Mouse (Mus musculus): ENCODE data around the gene Twf2. TPM values are rescaled to one million over a fixed set of nuclear protein-coding genes. Genes with fewer than 3 reads are reported as not detected.

Gene Twf2
- polyA plus RNA-seq, 1 experiment: 21.2 TPM

DNA sequence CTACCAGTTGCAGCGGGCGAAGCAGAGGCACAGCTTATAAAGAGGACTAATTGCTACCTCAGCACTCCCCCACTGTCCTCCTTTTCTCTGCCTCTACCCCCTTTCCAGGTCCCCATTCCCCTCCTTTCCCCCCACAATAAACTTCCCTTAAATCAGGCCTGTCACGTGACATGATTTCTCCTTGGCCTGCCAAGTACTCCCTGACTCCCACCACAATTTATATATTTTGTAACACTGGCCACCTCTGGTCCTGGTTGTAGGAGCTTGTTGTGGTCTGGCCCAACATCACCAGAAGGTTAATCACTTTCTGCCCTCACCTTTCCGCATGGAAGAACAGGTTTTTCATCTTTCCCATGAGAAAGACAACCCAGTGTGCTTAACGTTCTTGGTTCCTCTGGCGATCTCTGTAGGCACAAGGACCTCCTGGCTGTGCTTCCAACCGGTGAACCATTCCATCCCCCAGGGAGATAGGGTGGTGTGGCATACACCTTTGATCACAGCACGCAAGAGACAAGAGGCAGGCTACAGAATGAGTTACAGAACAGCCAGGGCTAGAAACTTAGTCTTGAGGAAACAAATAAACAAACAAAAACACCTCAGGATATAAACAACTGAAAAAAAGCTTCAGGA is 18.1 kb downstream of the Twf2 start:
- WGBS: 65% methylated on average over 8 of the region's 8 CpGs
- TF ChIP-seq POLR2A (IDR thresholded peaks at IDR 0.05; ENCODE audit: low read depth, low read length): no peak
- no peak for TF ChIP-seq CTCF (IDR thresholded peaks at IDR 0.05; ENCODE audit: extremely low read depth, insufficient read length, insufficient replicate concordance, low read depth, low read length)
- Histone ChIP-seq H3K27me3 (ENCODE audit: control insufficient read depth, insufficient read depth, low read length) (no peaks in the 10 kb centered on the region), H3K4me3 (ENCODE audit: low read depth, low read length) (no peak overlapping the region), H3K4me1 (ENCODE audit: control insufficient read depth, insufficient read depth, insufficient read length, low read length) (peaks cover 7% of the 10 kb centered on the region), H3K36me3 (ENCODE audit: control insufficient read depth, insufficient read depth, low read length) (no peaks in the 10 kb centered on the region), H3K27ac (ENCODE audit: insufficient read depth, low read depth, low read length) (no peak overlapping the region)

DNA sequence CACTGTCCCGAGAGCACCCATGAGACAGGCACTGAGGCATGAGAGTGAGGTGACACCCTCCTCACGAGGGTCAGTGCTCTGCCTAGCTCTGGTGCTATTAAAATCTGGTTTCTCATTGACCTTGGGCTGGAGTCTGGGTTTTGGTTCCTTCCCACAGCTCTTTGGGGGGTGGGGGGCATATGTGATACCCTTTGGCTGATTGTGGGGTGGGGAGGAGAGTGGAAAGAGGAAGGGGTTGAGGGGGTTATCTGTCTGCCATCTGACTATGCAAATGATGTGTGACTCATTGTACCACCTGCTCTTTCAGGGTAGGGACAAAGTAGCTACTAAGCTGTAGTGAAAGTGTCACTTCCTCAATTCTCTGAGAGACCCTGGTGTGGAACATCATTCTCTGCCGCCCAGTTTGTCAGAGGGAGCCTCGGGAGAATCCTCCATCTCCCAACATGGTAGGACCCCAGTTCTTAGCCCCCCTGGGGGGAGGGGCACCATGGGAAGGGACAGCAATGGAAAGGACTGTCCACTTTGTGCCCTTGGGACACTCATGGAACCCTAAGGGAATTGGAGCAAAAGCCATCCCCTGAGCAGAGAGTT is 19.4 kb downstream of the Twf2 start, which contains the start of gene Tlr9:
TSS of gene Tlr9 (plus strand) at position 338 of the 591 bp plus-strand sequence.
- Histone ChIP-seq H3K4me3 (ENCODE audit: low read depth, low read length) (peak within 1 kb of the TSS; percentile 48), H3K36me3 (ENCODE audit: control insufficient read depth, insufficient read depth, low read length) (no peaks in the 10 kb centered on the region), H3K27ac (ENCODE audit: insufficient read depth, low read depth, low read length) (peak within 1 kb of the TSS; percentile 61), H3K4me1 (ENCODE audit: control insufficient read depth, insufficient read depth, insufficient read length, low read length) (peaks cover 11% of the 10 kb centered on the region), H3K27me3 (ENCODE audit: control insufficient read depth, insufficient read depth, low read length) (no peaks in the 10 kb centered on the region)
- no peak for TF ChIP-seq CTCF (IDR thresholded peaks at IDR 0.05; ENCODE audit: extremely low read depth, insufficient read length, insufficient replicate concordance, low read depth, low read length)
- no peak for TF ChIP-seq POLR2A (IDR thresholded peaks at IDR 0.05; ENCODE audit: low read depth, low read length)
- 47% methylated on average over 4 of the region's 4 CpGs for WGBS

DNA sequence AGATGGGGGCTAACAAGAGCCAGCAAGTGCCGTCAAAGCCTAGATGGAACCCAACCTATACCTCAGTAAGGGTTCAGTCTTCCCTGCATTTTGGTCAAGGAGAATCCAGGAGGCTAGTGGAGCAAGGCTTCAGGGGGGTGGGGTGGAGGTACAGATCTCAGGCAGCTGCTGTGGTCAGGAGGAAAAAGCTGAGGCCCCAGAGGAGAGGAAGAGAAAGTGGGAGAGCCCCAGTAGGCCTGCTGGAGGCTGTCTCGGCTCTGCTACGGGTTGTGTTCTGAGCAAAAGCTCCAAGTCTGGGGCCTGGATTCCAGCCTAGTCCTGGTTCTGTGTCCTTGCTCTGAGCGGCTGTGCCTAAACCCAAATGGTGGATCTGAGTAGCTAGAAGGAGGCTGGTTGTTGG is 20.1 kb downstream of the Twf2 start:
- TF ChIP-seq CTCF (IDR thresholded peaks at IDR 0.05; ENCODE audit: extremely low read depth, insufficient read length, insufficient replicate concordance, low read depth, low read length) (no peak), POLR2A (IDR thresholded peaks at IDR 0.05; ENCODE audit: low read depth, low read length) (no peak)
- H3K27ac ChIP-seq (ENCODE audit: insufficient read depth, low read depth, low read length): peak overlapping the region; percentile 61
- no peaks in the 10 kb centered on the region for H3K27me3 ChIP-seq (ENCODE audit: control insufficient read depth, insufficient read depth, low read length)
- peak overlapping the region; percentile 48 for H3K4me3 ChIP-seq (ENCODE audit: low read depth, low read length)
- whole genome bisulfite sequencing: 80% methylated on average over 4 of the region's 4 CpGs
- H3K4me1 ChIP-seq (ENCODE audit: control insufficient read depth, insufficient read depth, insufficient read length, low read length): peaks cover 11% of the 10 kb centered on the region
- H3K36me3 ChIP-seq (ENCODE audit: control insufficient read depth, insufficient read depth, low read length): no peaks in the 10 kb centered on the region

DNA sequence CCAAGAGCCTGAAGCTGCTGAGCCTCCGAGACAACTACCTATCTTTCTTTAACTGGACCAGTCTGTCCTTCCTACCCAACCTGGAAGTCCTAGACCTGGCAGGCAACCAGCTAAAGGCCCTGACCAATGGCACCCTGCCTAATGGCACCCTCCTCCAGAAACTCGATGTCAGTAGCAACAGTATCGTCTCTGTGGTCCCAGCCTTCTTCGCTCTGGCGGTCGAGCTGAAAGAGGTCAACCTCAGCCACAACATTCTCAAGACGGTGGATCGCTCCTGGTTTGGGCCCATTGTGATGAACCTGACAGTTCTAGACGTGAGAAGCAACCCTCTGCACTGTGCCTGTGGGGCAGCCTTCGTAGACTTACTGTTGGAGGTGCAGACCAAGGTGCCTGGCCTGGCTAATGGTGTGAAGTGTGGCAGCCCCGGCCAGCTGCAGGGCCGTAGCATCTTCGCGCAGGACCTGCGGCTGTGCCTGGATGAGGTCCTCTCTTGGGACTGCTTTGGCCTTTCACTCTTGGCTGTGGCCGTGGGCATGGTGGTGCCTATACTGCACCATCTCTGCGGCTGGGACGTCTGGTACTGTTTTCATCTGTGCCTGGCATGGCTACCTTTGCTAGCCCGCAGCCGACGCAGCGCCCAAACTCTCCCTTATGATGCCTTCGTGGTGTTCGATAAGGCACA is 22.7 kb downstream of the Twf2 start:
- TF ChIP-seq POLR2A (IDR thresholded peaks at IDR 0.05; ENCODE audit: low read depth, low read length) (no peak), CTCF (IDR thresholded peaks at IDR 0.05; ENCODE audit: extremely low read depth, insufficient read length, insufficient replicate concordance, low read depth, low read length) (no peak)
- H3K4me1 ChIP-seq (ENCODE audit: control insufficient read depth, insufficient read depth, insufficient read length, low read length): peaks cover 11% of the 10 kb centered on the region
- H3K4me3 ChIP-seq (ENCODE audit: low read depth, low read length): peak overlapping the region; percentile 45
- 62% methylated on average over 24 of the region's 24 CpGs for WGBS
- H3K27me3 ChIP-seq (ENCODE audit: control insufficient read depth, insufficient read depth, low read length): no peaks in the 10 kb centered on the region
- H3K27ac ChIP-seq (ENCODE audit: insufficient read depth, low read depth, low read length): 0 out of 2 replicates have a peak overlapping the region, but pooled peaks have one; percentile 24
- H3K36me3 ChIP-seq (ENCODE audit: control insufficient read depth, insufficient read depth, low read length): no peaks in the 10 kb centered on the region

DNA sequence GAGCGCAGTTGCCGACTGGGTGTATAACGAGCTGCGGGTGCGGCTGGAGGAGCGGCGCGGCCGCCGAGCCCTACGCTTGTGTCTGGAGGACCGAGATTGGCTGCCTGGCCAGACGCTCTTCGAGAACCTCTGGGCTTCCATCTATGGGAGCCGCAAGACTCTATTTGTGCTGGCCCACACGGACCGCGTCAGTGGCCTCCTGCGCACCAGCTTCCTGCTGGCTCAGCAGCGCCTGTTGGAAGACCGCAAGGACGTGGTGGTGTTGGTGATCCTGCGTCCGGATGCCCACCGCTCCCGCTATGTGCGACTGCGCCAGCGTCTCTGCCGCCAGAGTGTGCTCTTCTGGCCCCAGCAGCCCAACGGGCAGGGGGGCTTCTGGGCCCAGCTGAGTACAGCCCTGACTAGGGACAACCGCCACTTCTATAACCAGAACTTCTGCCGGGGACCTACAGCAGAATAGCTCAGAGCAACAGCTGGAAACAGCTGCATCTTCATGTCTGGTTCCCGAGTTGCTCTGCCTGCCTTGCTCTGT is 23.3 kb downstream of the Twf2 start:
- no peaks in the 10 kb centered on the region for H3K36me3 ChIP-seq (ENCODE audit: control insufficient read depth, insufficient read depth, low read length)
- TF ChIP-seq CTCF (IDR thresholded peaks at IDR 0.05; ENCODE audit: extremely low read depth, insufficient read length, insufficient replicate concordance, low read depth, low read length): no peak
- no peak for TF ChIP-seq POLR2A (IDR thresholded peaks at IDR 0.05; ENCODE audit: low read depth, low read length)
- peaks cover 11% of the 10 kb centered on the region for H3K4me1 ChIP-seq (ENCODE audit: control insufficient read depth, insufficient read depth, insufficient read length, low read length)
- H3K27me3 ChIP-seq (ENCODE audit: control insufficient read depth, insufficient read depth, low read length): no peaks in the 10 kb centered on the region
- WGBS: 11% methylated on average over 34 of the region's 34 CpGs
- peak overlapping the region; percentile 45 for H3K4me3 ChIP-seq (ENCODE audit: low read depth, low read length)
- H3K27ac ChIP-seq (ENCODE audit: insufficient read depth, low read depth, low read length): 0 out of 2 replicates have a peak overlapping the region, but pooled peaks have one; percentile 24

DNA sequence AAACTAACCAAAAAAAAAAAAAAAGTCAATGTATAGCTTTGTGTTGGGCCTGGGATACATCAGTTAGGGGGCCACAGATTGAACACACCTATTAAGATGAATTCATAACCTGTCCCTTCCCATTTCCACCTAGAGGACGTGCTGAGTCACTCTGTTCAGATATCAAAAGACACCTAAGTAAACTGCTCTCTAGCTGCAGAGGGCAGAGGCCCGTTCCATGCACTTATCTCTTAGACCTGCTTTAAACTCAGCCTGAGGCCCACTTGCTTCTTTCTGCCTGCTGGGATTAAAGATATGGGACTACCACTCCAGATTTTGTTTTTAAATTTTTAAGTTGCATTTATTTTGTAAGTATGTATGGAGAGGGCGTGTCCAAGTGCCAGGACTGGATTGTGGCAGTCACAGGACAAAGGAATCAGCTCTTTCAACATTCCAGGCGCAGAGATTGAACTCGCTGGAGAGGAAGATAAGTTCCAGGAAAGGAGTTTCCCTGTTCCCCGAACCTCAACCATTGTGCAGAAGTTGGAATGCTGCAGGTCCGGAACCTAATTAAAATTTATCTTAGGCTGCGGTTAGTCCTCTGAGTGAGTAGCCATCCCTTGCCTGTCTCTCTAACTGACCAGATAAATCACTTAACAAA is 25.0 kb downstream of the Twf2 start:
- Histone ChIP-seq H3K36me3 (ENCODE audit: control insufficient read depth, insufficient read depth, low read length) (peaks cover 5% of the 10 kb centered on the region; the same call in 1 of the 2 replicates), H3K27me3 (ENCODE audit: control insufficient read depth, insufficient read depth, low read length) (no peaks in the 10 kb centered on the region), H3K27ac (ENCODE audit: insufficient read depth, low read depth, low read length) (no peak overlapping the region), H3K4me1 (ENCODE audit: control insufficient read depth, insufficient read depth, insufficient read length, low read length) (peaks cover 9% of the 10 kb centered on the region), H3K4me3 (ENCODE audit: low read depth, low read length) (no peak overlapping the region)
- no peak for TF ChIP-seq POLR2A (IDR thresholded peaks at IDR 0.05; ENCODE audit: low read depth, low read length)
- TF ChIP-seq CTCF (IDR thresholded peaks at IDR 0.05; ENCODE audit: extremely low read depth, insufficient read length, insufficient replicate concordance, low read depth, low read length): no peak
- 39% methylated on average over 8 of the region's 8 CpGs for WGBS

All from small intestine, adult 2 months (tissue).